Mouse (Mus musculus): ENCODE data around the gene Saa2. TPM values are rescaled to one million over a fixed set of nuclear protein-coding genes. Genes with fewer than 3 reads are reported as not detected.
A peak's percentile ranks its signal among the peaks of the same experiment; 100 is the strongest.

Gene Saa2
- total and polyA plus RNA-seq, 2 experiments = 13.3 to 25.5 TPM

DNA sequence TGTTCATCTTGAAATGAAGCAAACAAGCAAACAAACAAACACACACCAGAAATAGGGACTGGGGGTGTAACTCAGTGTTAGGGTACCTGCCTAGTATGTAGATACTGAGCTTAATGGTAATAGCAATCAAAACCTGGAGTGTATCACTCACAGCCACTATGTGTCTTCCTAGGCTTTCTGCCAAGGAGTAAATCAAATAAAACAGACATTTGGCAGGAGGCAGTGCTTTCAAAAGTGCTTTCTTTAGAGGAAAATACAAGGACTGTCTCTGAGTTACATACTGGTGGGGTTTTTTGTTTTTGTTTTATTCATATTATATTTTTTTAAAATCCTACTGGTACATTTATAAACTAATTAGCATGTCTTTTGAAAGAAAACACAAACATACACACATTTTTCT lies 15.8 kb downstream of the Saa2 start:
- H3K36me3 ChIP-seq (ENCODE audit: control insufficient read depth, insufficient read depth, low read length) = peaks cover 32% of the 10 kb centered on the region

GRCm38 (mm10) chr7:46768451-46768850 lies 16.9 kb downstream of the Saa2 start:
- WGBS = 96% methylated on average over 7 of the region's 7 CpGs
- Histone ChIP-seq H3K36me3 (ENCODE audit: control insufficient read depth, insufficient read depth, low read length) (peaks cover 38% of the 10 kb centered on the region), H3K79me2 (ENCODE audit: control insufficient read depth, insufficient read depth, low read length) (no peaks in the 10 kb centered on the region), H3K27me3 (ENCODE audit: control insufficient read depth, insufficient read depth, low read length) (no peaks in the 10 kb centered on the region), H3K4me1 (ENCODE audit: control insufficient read depth, insufficient read depth, low read length) (no peaks in the 10 kb centered on the region), H3K4me3 (ENCODE audit: insufficient read depth, low read depth, low read length) (no peak overlapping the region), H3K27ac (replicated peaks; ENCODE audit: insufficient read depth, low read depth, low read length) (no peak overlapping the region), H3K9ac (ENCODE audit: low read depth, low read length) (no peak overlapping the region)
- DNase-seq (ENCODE audit: extremely low read depth, low read depth, low spot score) = no peak
- TF ChIP-seq CTCF (IDR thresholded peaks at IDR 0.05; ENCODE audit: low read depth, low read length) (no peak), POLR2A (IDR thresholded peaks at IDR 0.05; ENCODE audit: extremely low read depth, insufficient read depth, low read length) (no peak)

More for the DNA sequence above, 15.8 kb downstream of the Saa2 start:
- Histone ChIP-seq H3K27me3 (ENCODE audit: control insufficient read depth, insufficient read depth, low read length) (no peaks in the 10 kb centered on the region), H3K27ac (replicated peaks; ENCODE audit: insufficient read depth, low read depth, low read length) (no peak overlapping the region), H3K79me2 (ENCODE audit: control insufficient read depth, insufficient read depth, low read length) (no peaks in the 10 kb centered on the region), H3K4me3 (ENCODE audit: insufficient read depth, low read depth, low read length) (no peak overlapping the region), H3K4me1 (ENCODE audit: control insufficient read depth, insufficient read depth, low read length) (no peaks in the 10 kb centered on the region), H3K9ac (ENCODE audit: low read depth, low read length) (no peak overlapping the region)
- DNase-seq (ENCODE audit: extremely low read depth, low read depth, low spot score) = peak; percentile 73
- TF ChIP-seq POLR2A (IDR thresholded peaks at IDR 0.05; ENCODE audit: extremely low read depth, insufficient read depth, low read length) = no peak
- no peak for TF ChIP-seq CTCF (IDR thresholded peaks at IDR 0.05; ENCODE audit: low read depth, low read length)

DNA sequence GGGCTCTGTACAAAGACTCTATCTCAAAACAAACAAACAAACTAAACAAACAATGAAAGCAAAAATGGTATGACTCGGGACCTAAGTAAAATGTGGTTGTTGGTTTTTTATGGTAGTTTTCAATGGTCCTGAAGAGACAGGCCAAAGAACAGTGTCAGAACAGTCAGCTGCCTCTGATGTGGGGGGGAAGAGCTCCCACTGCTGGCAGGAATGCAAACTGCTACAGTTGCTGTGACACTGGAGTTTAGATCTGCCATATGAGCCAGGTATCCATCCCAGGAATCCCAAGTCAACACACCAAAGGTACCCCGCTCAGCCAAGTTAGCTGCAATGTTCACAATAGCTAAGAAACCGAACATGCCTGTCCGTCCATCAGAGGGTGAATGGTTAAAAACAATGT lies 19.1 kb downstream of the Saa2 start:
- TF ChIP-seq POLR2A (IDR thresholded peaks at IDR 0.05; ENCODE audit: extremely low read depth, insufficient read depth, low read length) (no peak), CTCF (IDR thresholded peaks at IDR 0.05; ENCODE audit: low read depth, low read length) (peak; percentile 95)
- H3K4me1 ChIP-seq (ENCODE audit: control insufficient read depth, insufficient read depth, low read length) = no peaks in the 10 kb centered on the region
- no peaks in the 10 kb centered on the region for H3K27me3 ChIP-seq (ENCODE audit: control insufficient read depth, insufficient read depth, low read length)
- peaks cover 47% of the 10 kb centered on the region for H3K36me3 ChIP-seq (ENCODE audit: control insufficient read depth, insufficient read depth, low read length)
- no peaks in the 10 kb centered on the region for H3K79me2 ChIP-seq (ENCODE audit: control insufficient read depth, insufficient read depth, low read length)
- H3K27ac ChIP-seq (replicated peaks; ENCODE audit: insufficient read depth, low read depth, low read length) = no peak overlapping the region
- H3K9ac ChIP-seq (ENCODE audit: low read depth, low read length) = no peak overlapping the region
- H3K4me3 ChIP-seq (ENCODE audit: insufficient read depth, low read depth, low read length) = no peak overlapping the region
- DNase-seq (ENCODE audit: extremely low read depth, low read depth, low spot score) = peak; percentile 54
- 40% methylated on average over 4 of the region's 4 CpGs for WGBS

- DNase-seq (ENCODE audit: extremely low read depth, low read depth, low spot score) = no peak
- Histone ChIP-seq H3K9ac (ENCODE audit: low read depth, low read length) (no peak overlapping the region), H3K27me3 (ENCODE audit: control insufficient read depth, insufficient read depth, low read length) (no peaks in the 10 kb centered on the region), H3K4me1 (ENCODE audit: control insufficient read depth, insufficient read depth, low read length) (no peaks in the 10 kb centered on the region), H3K4me3 (ENCODE audit: insufficient read depth, low read depth, low read length) (no peak overlapping the region), H3K36me3 (ENCODE audit: control insufficient read depth, insufficient read depth, low read length) (peaks cover 37% of the 10 kb centered on the region), H3K27ac (replicated peaks; ENCODE audit: insufficient read depth, low read depth, low read length) (no peak overlapping the region), H3K79me2 (ENCODE audit: control insufficient read depth, insufficient read depth, low read length) (no peaks in the 10 kb centered on the region; the same call in 1 of the 2 replicates)
- no peak for TF ChIP-seq POLR2A (IDR thresholded peaks at IDR 0.05; ENCODE audit: extremely low read depth, insufficient read depth, low read length)
- no peak for TF ChIP-seq CTCF (IDR thresholded peaks at IDR 0.05; ENCODE audit: low read depth, low read length)
- 90% methylated on average over 5 of the region's 5 CpGs for WGBS
These were observed 37.7 kb downstream of the Saa2 start for GRCm38 (mm10) chr7:46789177-46789849.

DNA sequence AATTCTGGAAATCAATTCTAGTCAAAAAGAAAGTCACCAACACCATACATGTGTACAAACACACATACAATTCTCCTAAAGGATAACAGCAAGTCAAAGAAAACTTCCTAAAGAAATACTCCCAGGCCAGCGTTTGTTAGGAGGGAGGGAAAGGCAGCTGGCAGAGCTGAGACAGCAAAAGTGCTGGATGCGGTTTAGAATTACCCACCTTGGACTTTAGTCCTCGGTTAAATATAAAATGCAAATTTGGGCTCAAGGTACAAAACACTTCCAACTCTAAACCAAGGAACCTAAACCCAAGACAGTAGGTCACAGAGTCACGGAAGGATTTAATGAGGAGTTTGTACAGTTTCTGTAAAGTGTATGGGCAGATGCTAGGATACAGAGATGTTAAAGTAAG lies 42.3 kb downstream of the Saa2 start:
- Histone ChIP-seq H3K4me1 (ENCODE audit: control insufficient read depth, insufficient read depth, low read length) (peaks cover 9% of the 10 kb centered on the region; the same call in 1 of the 2 replicates), H3K79me2 (ENCODE audit: control insufficient read depth, insufficient read depth, low read length) (peaks cover 16% of the 10 kb centered on the region), H3K9ac (ENCODE audit: low read depth, low read length) (no peak overlapping the region), H3K27me3 (ENCODE audit: control insufficient read depth, insufficient read depth, low read length) (no peaks in the 10 kb centered on the region), H3K27ac (replicated peaks; ENCODE audit: insufficient read depth, low read depth, low read length) (no peak overlapping the region), H3K36me3 (ENCODE audit: control insufficient read depth, insufficient read depth, low read length) (peaks cover 6% of the 10 kb centered on the region; the same call in 1 of the 2 replicates), H3K4me3 (ENCODE audit: insufficient read depth, low read depth, low read length) (no peak overlapping the region)
- DNase-seq (ENCODE audit: extremely low read depth, low read depth, low spot score) = peak; percentile 24
- 28% methylated on average over 4 of the region's 4 CpGs for WGBS
- no peak for TF ChIP-seq POLR2A (IDR thresholded peaks at IDR 0.05; ENCODE audit: extremely low read depth, insufficient read depth, low read length)
- no peak for TF ChIP-seq CTCF (IDR thresholded peaks at IDR 0.05; ENCODE audit: low read depth, low read length)

Data from liver, adult 2 months (tissue).